9 mouse cellular contexts compared by ENCODE assay signal in the genomic region with DNA sequence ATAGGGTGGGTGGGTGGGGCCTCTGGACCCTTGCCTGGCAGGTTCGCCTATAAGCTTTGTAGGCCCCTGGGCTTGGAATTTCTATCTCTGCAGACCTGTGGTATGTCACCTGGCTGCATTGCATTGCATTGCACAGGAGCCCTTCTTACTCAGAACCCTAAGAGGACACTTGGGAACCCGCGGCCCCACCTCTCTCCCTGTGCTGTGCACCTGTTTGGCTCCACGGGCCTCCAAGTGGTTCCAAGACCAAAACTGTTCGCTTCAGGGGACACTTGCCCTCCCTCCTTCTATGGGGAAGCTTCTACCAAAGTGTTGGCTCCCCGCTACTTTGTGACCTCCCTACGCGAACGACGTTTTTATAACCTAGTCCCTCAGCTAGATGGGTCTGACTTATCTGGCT. TPM values are rescaled to one million over a fixed set of nuclear protein-coding genes. Genes with fewer than 3 reads are reported as not detected.
A peak's percentile ranks its signal among the peaks of the same experiment; 100 is the strongest.
DNase-seq lines count a peak whose midpoint lies in the region; ATAC-seq and TF ChIP-seq lines count a peak whose summit lies in the region.
"Had no signal": no experiment of that assay in that cellular context is flagged by ENCODE, and none has a peak within 500 bp of the region (broad histone marks: within the 10 kb centered on the region; RNA-seq: fewer than 3 reads in every experiment).

No protein-coding gene starts in this region.

- DNase-seq in heart, adult 9 months (ENCODE audit: low spot score in 2 of 2): no peak
- no peak for DNase-seq in embryonic facial prominence, embryonic 10.5 days (ENCODE audit: low spot score)
- DNase-seq in lung, postnatal 0 days (ENCODE audit: low spot score): peak; percentile 89
- no peak for DNase-seq in right cerebral cortex, postnatal 36 days (ENCODE audit: low spot score in 2 of 2)
- no peak for DNase-seq in spleen, postnatal 14 days (ENCODE audit: low spot score in 2 of 2)
- no peak for DNase-seq in right cerebral cortex, adult 2 months (ENCODE audit: low spot score in 2 of 2)

- TF ChIP-seq CTCF in lung, postnatal 0 days (IDR thresholded peaks at IDR 0.05): no peak

- TF ChIP-seq EP300 in lung, postnatal 0 days (IDR thresholded peaks at IDR 0.05): peak; percentile 73

- peak overlapping the region; percentile 84 for H3K4me2 ChIP-seq in heart, embryonic 13.5 days
- H3K4me2 ChIP-seq in hindbrain, embryonic 15.5 days: peak overlapping the region; percentile 89
- H3K4me2 ChIP-seq in lung, postnatal 0 days (replicated peaks; ENCODE audit: low read depth, low read length): peak overlapping the region; percentile 73

- H3K4me3 ChIP-seq in heart, embryonic 13.5 days: peak overlapping the region; percentile 57
- peak overlapping the region; percentile 63 for H3K4me3 ChIP-seq in embryonic facial prominence, embryonic 10.5 days
- H3K4me3 ChIP-seq in hindbrain, embryonic 15.5 days: peak overlapping the region; percentile 43
- H3K4me3 ChIP-seq in lung, postnatal 0 days (ENCODE audit: low read depth, low read length): no peak overlapping the region; the same call in 1 of the 2 replicates

- no peaks in the 10 kb centered on the region for H3K36me3 ChIP-seq in heart, embryonic 13.5 days
- no peaks in the 10 kb centered on the region for H3K36me3 ChIP-seq in embryonic facial prominence, embryonic 10.5 days (replicated peaks)
- no peaks in the 10 kb centered on the region for H3K36me3 ChIP-seq in hindbrain, embryonic 15.5 days
- no peaks in the 10 kb centered on the region for H3K36me3 ChIP-seq in lung, postnatal 0 days (ENCODE audit: insufficient read depth, low read length)

- no peak for ATAC-seq in heart, embryonic 13.5 days (ENCODE audit: extremely low read depth, insufficient number of reproducible peaks, low FRiP score, low TSS enrichment)
- ATAC-seq in hindbrain, embryonic 15.5 days (ENCODE audit: low FRiP score, low read depth): no peak
- peak; percentile 65 for ATAC-seq in lung, postnatal 0 days

- H3K27me3 ChIP-seq in heart, embryonic 13.5 days (replicated peaks): no peaks in the 10 kb centered on the region
- H3K27me3 ChIP-seq in embryonic facial prominence, embryonic 10.5 days (replicated peaks; ENCODE audit: low read depth, poor library complexity, severe bottlenecking): peaks cover 13% of the 10 kb centered on the region; the same call in 1 of the 2 replicates
- H3K27me3 ChIP-seq in hindbrain, embryonic 15.5 days: no peaks in the 10 kb centered on the region
- H3K27me3 ChIP-seq in lung, postnatal 0 days (replicated peaks; ENCODE audit: insufficient read depth, low read length): no peaks in the 10 kb centered on the region
- H3K27me3 ChIP-seq: Patski had no signal

- WGBS in heart, embryonic 13.5 days: 59% methylated on average over 10 of the region's 10 CpGs
- 46% methylated on average over 10 of the region's 10 CpGs for WGBS in embryonic facial prominence, embryonic 10.5 days
- WGBS in hindbrain, embryonic 15.5 days: 48% methylated on average over 10 of the region's 10 CpGs
- WGBS in lung, postnatal 0 days: 46% methylated on average over 10 of the region's 10 CpGs

- H3K9me3 ChIP-seq in heart, embryonic 13.5 days: no peaks in the 10 kb centered on the region
- H3K9me3 ChIP-seq in embryonic facial prominence, embryonic 10.5 days: no peaks in the 10 kb centered on the region
- no peaks in the 10 kb centered on the region for H3K9me3 ChIP-seq in hindbrain, embryonic 15.5 days
- H3K9me3 ChIP-seq in lung, postnatal 0 days (ENCODE audit: low read length): no peaks in the 10 kb centered on the region

- H3K4me1 ChIP-seq in heart, embryonic 13.5 days: peaks cover 57% of the 10 kb centered on the region
- H3K4me1 ChIP-seq in embryonic facial prominence, embryonic 10.5 days: peaks cover 71% of the 10 kb centered on the region
- H3K4me1 ChIP-seq in hindbrain, embryonic 15.5 days (replicated peaks): peaks cover 48% of the 10 kb centered on the region
- peaks cover 6% of the 10 kb centered on the region; the same call in 1 of the 2 replicates for H3K4me1 ChIP-seq in lung, postnatal 0 days (ENCODE audit: insufficient read depth, low read depth, low read length)

- peak overlapping the region; percentile 88 for H3K9ac ChIP-seq in heart, embryonic 13.5 days
- H3K9ac ChIP-seq in hindbrain, embryonic 15.5 days: peak overlapping the region; percentile 58
- H3K9ac ChIP-seq in lung, postnatal 0 days (replicated peaks; ENCODE audit: low read depth): peak overlapping the region; percentile 0; the same call in 1 of the 2 replicates

- peak overlapping the region; percentile 95 for H3K27ac ChIP-seq in heart, embryonic 13.5 days (replicated peaks)
- H3K27ac ChIP-seq in embryonic facial prominence, embryonic 10.5 days (replicated peaks): peak overlapping the region; percentile 97
- peak overlapping the region; percentile 93 for H3K27ac ChIP-seq in hindbrain, embryonic 15.5 days (replicated peaks)
- peak overlapping the region; percentile 83 for H3K27ac ChIP-seq in lung, postnatal 0 days (ENCODE audit: low read length)

RNA-seq across cellular contexts. Expression of gene Actg1, which starts 36.8 kb away (rescaled TPM):
- polyA plus RNA-seq in heart, embryonic 13.5 days (2015; fragmentation: Nextera tagmentation; extraction: Ambion mirVana): 1,234 and 1,290 TPM in 2 replicates
- polyA plus RNA-seq in embryonic facial prominence, embryonic 10.5 days (2016; fragmentation: Nextera tagmentation; extraction: Ambion mirVana): 3,067 and 3,150 TPM in 2 replicates
- 3,943 and 4,131 TPM in 2 replicates for polyA plus RNA-seq in hindbrain, embryonic 15.5 days (2015; fragmentation: Nextera tagmentation; extraction: Ambion mirVana)
- 1,989 and 2,317 TPM in 2 replicates for polyA plus RNA-seq in lung, postnatal 0 days (2015; fragmentation: Nextera tagmentation; extraction: Ambion mirVana)

RNA-seq across cellular contexts. Expression of gene Fscn2, which starts 49.8 kb away (rescaled TPM):
- polyA plus RNA-seq in heart, embryonic 13.5 days (2015; fragmentation: Nextera tagmentation; extraction: Ambion mirVana): 0.31 and 0.50 TPM in 2 replicates
- 0.10 and 0.19 TPM in 2 replicates for polyA plus RNA-seq in embryonic facial prominence, embryonic 10.5 days (2016; fragmentation: Nextera tagmentation; extraction: Ambion mirVana)
- 0.88 and 1.6 TPM in 2 replicates for polyA plus RNA-seq in hindbrain, embryonic 15.5 days (2015; fragmentation: Nextera tagmentation; extraction: Ambion mirVana)
- polyA plus RNA-seq in lung, postnatal 0 days (2015; fragmentation: Nextera tagmentation; extraction: Ambion mirVana): 0.36 and 0.74 TPM in 2 replicates

Comparison
In these comparisons a context has a peak if more than half of its experiments do, and no peak if none do; other contexts are left out.
1. H3K9ac ChIP-seq: peak in every context shown above with its lines; median percentile 88 in heart, embryonic 13.5 days; 58 in hindbrain, embryonic 15.5 days; 0 in lung, postnatal 0 days.